Mouse (Mus musculus) spleen, postnatal 4 days (tissue): ENCODE results near the gene Fam204a.
A peak's percentile ranks its signal among the peaks of the same experiment; 100 is the strongest.

Experiments used
- DNase-seq, 2 experiments: peaks; one replicate each; pipeline ENCODE4 v3.0.0; 2022; ENCODE audit warnings: low spot score in 2 of 2

The Fam204a gene

GRCm38 (mm10) chr19:60160611-60161274 lies 65.8 kb downstream of the Fam204a start:
- peak; percentile 75 to 89 for DNase-seq

GRCm38 (mm10) chr19:60159827-60160226 lies 66.7 kb downstream of the Fam204a start:
- DNase-seq = no peak

- DNase-seq = no peak
Measured at GRCm38 (mm10) chr19:60155266-60155665, 71.2 kb downstream of the Fam204a start.

- DNase-seq = no peak
Measured at GRCm38 (mm10) chr19:60153096-60153495, 73.4 kb downstream of the Fam204a start.

- DNase-seq = no peak
Measured at GRCm38 (mm10) chr19:60150056-60150455, 76.4 kb downstream of the Fam204a start.

- DNase-seq = no peak
Measured at GRCm38 (mm10) chr19:60149078-60149960, 77.2 kb downstream of the Fam204a start.
